Mouse (Mus musculus) frontal cortex, adult 2 months (tissue): ENCODE measurements around the gene Fbxo28. TPM values are rescaled to one million over a fixed set of nuclear protein-coding genes. Genes with fewer than 3 reads are reported as not detected.
"Not testable (repeated sequence)": the region's sequence is repeated elsewhere in the genome, so short reads cannot be mapped to it uniquely, and the experiment has no call there.

ENCODE experiments used
- DNase-seq, 2 experiments: peaks; one replicate each; pipeline ENCODE4 v3.0.0; 2022; ENCODE audit warnings: low spot score in 1 of 2; ENCODE audit errors: extremely low spot score in 1 of 2
- polyA plus RNA-seq: library from polyadenylated mRNA; depleted of rRNA; stranded (reverse); fragments of >200 nt; gene quantifications from 2 replicates; pipeline ENCODE4 v1.2.3, GENCODE M21; 2012; rRNA removed

Gene Fbxo28
- polyA plus RNA-seq, 1 experiment, result 26.0 TPM

- no peak for DNase-seq
Measured at GRCm38 (mm10) chr1:182292291-182292690, 49.1 kb downstream of the Fbxo28 start.

GRCm38 (mm10) chr1:182290741-182291140 lies 50.7 kb downstream of the Fbxo28 start:
- not testable (repeated sequence) for DNase-seq

- DNase-seq, result no peak
Measured at GRCm38 (mm10) chr1:182289781-182290180, 51.6 kb downstream of the Fbxo28 start.

GRCm38 (mm10) chr1:182288601-182289000 lies 52.8 kb downstream of the Fbxo28 start:
- DNase-seq, result no peak

GRCm38 (mm10) chr1:182287781-182288180 lies 53.6 kb downstream of the Fbxo28 start:
- no peak for DNase-seq

- DNase-seq, result no peak
Measured at GRCm38 (mm10) chr1:182284795-182285194, 56.6 kb downstream of the Fbxo28 start.

GRCm38 (mm10) chr1:182283231-182283630 lies 58.2 kb downstream of the Fbxo28 start:
- DNase-seq, result no peak

GRCm38 (mm10) chr1:182282091-182283075 lies 59.0 kb downstream of the Fbxo28 start, which contains the start of gene Degs1:
Degs1 (minus strand) TSS chr1:182282804.
- DNase-seq, result peak; percentile 78 to 96

- DNase-seq, result peak in 1 of 2 experiments; percentile 11
Measured at GRCm38 (mm10) chr1:182281251-182281711, 60.1 kb downstream of the Fbxo28 start.

- DNase-seq, result no peak
Measured at GRCm38 (mm10) chr1:182280577-182280976, 60.9 kb downstream of the Fbxo28 start.

GRCm38 (mm10) chr1:182280046-182280445 lies 61.4 kb downstream of the Fbxo28 start:
- DNase-seq, result no peak

- DNase-seq, result no peak
Measured at GRCm38 (mm10) chr1:182279436-182279835, 62.0 kb downstream of the Fbxo28 start.

GRCm38 (mm10) chr1:182275109-182275508 lies 66.3 kb downstream of the Fbxo28 start:
- no peak for DNase-seq

- DNase-seq, result no peak
Measured at GRCm38 (mm10) chr1:182271632-182272031, 69.8 kb downstream of the Fbxo28 start.

- no peak for DNase-seq
Measured at GRCm38 (mm10) chr1:182271130-182271529, 70.3 kb downstream of the Fbxo28 start.

GRCm38 (mm10) chr1:182268317-182268716 lies 73.1 kb downstream of the Fbxo28 start:
- DNase-seq, result no peak

- DNase-seq, result no peak
Measured at GRCm38 (mm10) chr1:182266028-182266525, 75.4 kb downstream of the Fbxo28 start.

Other genes starting within 250 kb of the Fbxo28 start
- gene Srp9, start 216.9 kb downstream of the Fbxo28 start, polyA plus RNA-seq, result 116 and 120 TPM in 2 replicates
- not detected in 2 replicates for gene Vmn1r1, start 177.1 kb downstream of the Fbxo28 start, polyA plus RNA-seq
- gene Degs1, start 58.8 kb downstream of the Fbxo28 start, polyA plus RNA-seq, result 68.2 and 78.2 TPM in 2 replicates
- gene Trp53bp2, start 67.5 kb upstream of the Fbxo28 start, polyA plus RNA-seq, result 21.1 and 22.2 TPM in 2 replicates
- gene Capn2, start 176.0 kb upstream of the Fbxo28 start, polyA plus RNA-seq, result 73.0 and 73.1 TPM in 2 replicates
- gene Capn8, start 223.4 kb upstream of the Fbxo28 start, polyA plus RNA-seq, result 0.06 TPM in 1 of 2 replicates, not detected in the other